ENCODE assay signal across 17 mouse cellular contexts in genomic region chr19:45010646-45011045, GRCm38 (mm10). TPM values are rescaled to one million over a fixed set of nuclear protein-coding genes. Genes with fewer than 3 reads are reported as not detected.
"Had no signal": no experiment of that assay in that cellular context is flagged by ENCODE, and none has a peak within 500 bp of the region (broad histone marks: within the 10 kb centered on the region; RNA-seq: fewer than 3 reads in every experiment).

No protein-coding gene starts in this region.

- H3K27me3 ChIP-seq: limb, embryonic 12.5 days; limb, embryonic 15.5 days had no signal

- H3K9ac ChIP-seq: limb, embryonic 12.5 days; limb, embryonic 15.5 days; liver, embryonic 14.5 days; liver, postnatal 0 days; lung, embryonic 14.5 days; midbrain, embryonic 12.5 days had no signal

- H3K9me3 ChIP-seq: limb, embryonic 12.5 days; limb, embryonic 15.5 days; midbrain, embryonic 12.5 days had no signal

- H3K4me3 ChIP-seq: limb, embryonic 12.5 days; limb, embryonic 15.5 days; midbrain, embryonic 12.5 days had no signal

- DNase-seq: kidney, postnatal 14 days; kidney, postnatal 4 days; left cerebral cortex, postnatal 4 days; liver, postnatal 0 days; lung, embryonic 14.5 days; thymus, adult 18-20 months; thymus, postnatal 36 days had no signal

- H3K27ac ChIP-seq: limb, embryonic 12.5 days; limb, embryonic 15.5 days; liver, embryonic 14.5 days; macrophage; midbrain, embryonic 12.5 days had no signal

- H3K4me2 ChIP-seq: limb, embryonic 12.5 days; limb, embryonic 15.5 days; liver, embryonic 11.5 days; lung, embryonic 14.5 days; midbrain, embryonic 12.5 days had no signal

- ATAC-seq: liver, postnatal 0 days; lung, postnatal 0 days; midbrain, embryonic 16.5 days had no signal

RNA-seq across cellular contexts. Expression of gene Lzts2, which starts 3.6 kb away (rescaled TPM):
- total RNA-seq: monocyte, adult 5-6 weeks had no signal

RNA-seq across cellular contexts. Expression of gene Sema4g, which starts 21.7 kb away (rescaled TPM):
- total RNA-seq: megakaryocyte, adult 5-6 weeks had no signal

RNA-seq across cellular contexts. Expression of gene Pdzd7, which starts 34.9 kb away (rescaled TPM):
- total RNA-seq: megakaryocyte, adult 5-6 weeks; monocyte, adult 5-6 weeks had no signal
- polyA plus RNA-seq: liver, embryonic 11.5 days; liver, postnatal 0 days; macrophage had no signal
